Mouse (Mus musculus): Measurements from ENCODE around the gene Ankrd16. TPM values are rescaled to one million over a fixed set of nuclear protein-coding genes. Genes with fewer than 3 reads are reported as not detected.

Gene Ankrd16
- polyA plus RNA-seq, 1 experiment = 43.0 TPM

DNA sequence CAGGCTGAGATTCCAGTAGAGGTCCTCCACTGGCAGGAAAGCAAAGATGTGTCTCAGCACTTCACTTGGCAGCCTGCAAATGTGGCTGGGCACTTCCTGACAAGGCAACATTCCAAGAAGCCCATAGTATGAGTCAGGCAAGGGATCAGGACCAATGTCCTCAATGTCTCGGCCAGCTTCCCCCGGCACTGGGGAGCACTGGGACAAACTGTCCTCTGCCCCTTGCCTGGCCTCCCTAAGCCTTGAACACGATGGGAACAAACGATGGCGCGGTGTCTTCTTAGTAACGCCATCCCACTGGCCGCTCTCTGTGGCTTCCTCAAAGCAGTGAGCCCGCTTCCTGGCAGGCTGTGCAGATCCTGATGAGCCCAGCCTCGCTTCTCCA is 10.5 kb upstream of the Ankrd16 start:
- Histone ChIP-seq H3K27ac (ENCODE audit: insufficient read depth, low read depth, low read length) (0 out of 2 replicates have a peak overlapping the region, but pooled peaks have one; percentile 13), H3K4me1 (ENCODE audit: control insufficient read depth, insufficient read depth, low read length) (peaks cover 34% of the 10 kb centered on the region), H3K4me3 (ENCODE audit: insufficient read depth, low read length) (no peak overlapping the region)
- TF ChIP-seq POLR2A (IDR thresholded peaks at IDR 0.05; ENCODE audit: borderline replicate concordance, low read depth, low read length) = no peak
- no peak for TF ChIP-seq CTCF (IDR thresholded peaks at IDR 0.05; ENCODE audit: low read depth, low read length)

DNA sequence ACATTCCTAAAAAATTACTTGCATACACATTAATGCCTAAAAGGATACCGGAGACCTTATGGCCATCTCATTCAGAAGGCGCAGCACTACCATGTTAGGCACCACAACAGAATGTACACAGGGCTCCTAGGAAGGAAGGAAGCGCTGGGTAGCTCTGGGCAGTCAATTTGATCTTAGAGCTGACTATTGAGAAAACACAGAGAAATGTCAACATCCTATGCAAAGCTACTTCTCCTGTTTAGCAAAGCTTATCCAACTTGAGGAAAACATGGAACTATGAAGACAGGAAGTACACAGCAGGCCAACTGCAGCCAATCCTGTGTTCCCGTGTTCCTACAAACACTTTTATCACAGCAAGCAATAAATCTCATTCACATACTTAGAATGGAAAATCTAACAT is 6.0 kb upstream of the Ankrd16 start:
- Histone ChIP-seq H3K27ac (ENCODE audit: insufficient read depth, low read depth, low read length) (peak overlapping the region; percentile 37), H3K4me1 (ENCODE audit: control insufficient read depth, insufficient read depth, low read length) (peaks cover 36% of the 10 kb centered on the region), H3K4me3 (ENCODE audit: insufficient read depth, low read length) (no peak overlapping the region)
- TF ChIP-seq CTCF (IDR thresholded peaks at IDR 0.05; ENCODE audit: low read depth, low read length) (no peak), POLR2A (IDR thresholded peaks at IDR 0.05; ENCODE audit: borderline replicate concordance, low read depth, low read length) (no peak)

DNA sequence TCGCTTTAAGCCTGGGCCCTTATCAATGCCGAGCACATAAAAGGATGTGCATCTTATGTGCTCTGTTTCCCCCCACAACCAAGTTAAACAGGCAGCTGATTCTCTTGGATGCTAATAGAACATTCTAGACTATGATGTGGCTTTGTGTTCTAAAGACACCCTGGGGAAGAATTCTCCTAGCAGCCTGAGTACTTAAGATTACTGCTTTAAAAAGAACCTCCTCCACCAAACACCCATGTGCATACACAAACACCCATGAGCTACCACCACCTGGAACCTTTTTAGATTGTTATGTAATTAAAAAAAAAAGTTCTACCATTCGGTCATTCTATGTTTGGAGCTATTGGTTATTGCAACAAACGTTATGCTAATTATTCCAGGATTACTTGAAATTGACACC is 5.3 kb upstream of the Ankrd16 start:
- Histone ChIP-seq H3K4me3 (ENCODE audit: insufficient read depth, low read length) (no peak overlapping the region), H3K27ac (ENCODE audit: insufficient read depth, low read depth, low read length) (no peak overlapping the region), H3K4me1 (ENCODE audit: control insufficient read depth, insufficient read depth, low read length) (peaks cover 29% of the 10 kb centered on the region)
- TF ChIP-seq CTCF (IDR thresholded peaks at IDR 0.05; ENCODE audit: low read depth, low read length) (no peak), POLR2A (IDR thresholded peaks at IDR 0.05; ENCODE audit: borderline replicate concordance, low read depth, low read length) (no peak)

GRCm38 (mm10) chr2:11774426-11774825 is 3.2 kb upstream of the Ankrd16 start:
- no peak overlapping the region for H3K4me3 ChIP-seq (ENCODE audit: insufficient read depth, low read length)
- no peak overlapping the region for H3K27ac ChIP-seq (ENCODE audit: insufficient read depth, low read depth, low read length)
- TF ChIP-seq POLR2A (IDR thresholded peaks at IDR 0.05; ENCODE audit: borderline replicate concordance, low read depth, low read length) = no peak
- TF ChIP-seq CTCF (IDR thresholded peaks at IDR 0.05; ENCODE audit: low read depth, low read length) = no peak
- peaks cover 30% of the 10 kb centered on the region for H3K4me1 ChIP-seq (ENCODE audit: control insufficient read depth, insufficient read depth, low read length)

- no peak for TF ChIP-seq POLR2A (IDR thresholded peaks at IDR 0.05; ENCODE audit: borderline replicate concordance, low read depth, low read length)
- TF ChIP-seq CTCF (IDR thresholded peaks at IDR 0.05; ENCODE audit: low read depth, low read length) = no peak
- Histone ChIP-seq H3K4me1 (ENCODE audit: control insufficient read depth, insufficient read depth, low read length) (peaks cover 34% of the 10 kb centered on the region), H3K27ac (ENCODE audit: insufficient read depth, low read depth, low read length) (no peak overlapping the region), H3K4me3 (ENCODE audit: insufficient read depth, low read length) (no peak overlapping the region)
Observed at GRCm38 (mm10) chr2:11775121-11775520, 2.6 kb upstream of the Ankrd16 start.

DNA sequence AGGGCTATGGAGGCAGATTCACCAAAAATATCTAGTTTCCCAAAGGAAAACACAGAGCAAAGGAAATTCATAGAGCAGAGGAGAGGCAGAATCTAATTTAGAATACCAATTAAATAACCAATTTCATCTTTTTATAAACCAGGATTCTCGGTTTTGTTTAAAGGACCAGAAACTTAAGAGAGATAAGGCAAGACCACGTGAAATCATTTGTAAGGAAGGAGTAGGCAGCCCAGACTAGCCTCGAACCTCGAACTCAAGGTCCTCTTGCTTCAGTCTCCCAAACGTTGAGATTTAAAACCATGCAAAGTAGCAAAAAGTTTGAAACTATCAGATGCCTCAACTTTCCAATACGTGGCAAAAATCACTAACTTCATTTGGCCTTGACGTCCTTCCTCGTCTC is 1.3 kb upstream of the Ankrd16 start:
- H3K4me3 ChIP-seq (ENCODE audit: insufficient read depth, low read length) = peak overlapping the region; percentile 81
- TF ChIP-seq POLR2A (IDR thresholded peaks at IDR 0.05; ENCODE audit: borderline replicate concordance, low read depth, low read length) (no peak), CTCF (IDR thresholded peaks at IDR 0.05; ENCODE audit: low read depth, low read length) (no peak)

DNA sequence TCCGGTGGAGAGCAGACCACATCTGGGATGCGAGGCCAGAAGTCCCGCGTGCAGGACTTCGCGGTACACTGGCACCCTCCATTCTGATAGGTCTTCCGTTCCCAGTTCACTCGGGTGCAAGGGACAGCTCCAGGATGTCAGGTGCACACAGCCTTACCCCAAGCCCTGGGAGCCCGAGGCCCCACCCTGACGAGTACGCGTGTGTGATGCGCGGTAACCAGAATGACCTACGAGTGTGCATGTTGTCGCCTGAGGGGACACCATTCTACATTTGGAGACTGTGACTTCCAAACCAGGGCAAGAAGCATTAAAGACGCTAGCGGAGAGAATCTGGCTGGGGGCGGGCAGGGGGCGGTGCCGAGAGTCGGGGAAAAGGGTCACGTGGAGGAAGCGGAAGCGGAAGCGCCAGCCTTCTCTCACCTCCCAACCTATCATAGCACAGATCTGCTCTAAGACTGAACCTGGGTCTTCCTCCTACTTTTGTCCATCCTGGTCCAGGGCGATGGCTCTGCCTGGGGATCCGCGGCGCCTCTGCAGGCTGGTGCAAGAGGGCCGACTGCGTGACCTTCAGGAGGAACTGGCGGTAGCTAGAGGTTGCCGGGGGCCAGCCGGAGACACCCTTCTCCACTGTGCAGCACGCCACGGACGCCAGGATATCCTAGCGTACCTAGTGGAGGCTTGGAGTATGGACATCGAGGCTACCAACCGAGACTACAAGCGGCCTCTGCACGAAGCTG is 579 bp downstream of the Ankrd16 start:
- TF ChIP-seq POLR2A (IDR thresholded peaks at IDR 0.05; ENCODE audit: borderline replicate concordance, low read depth, low read length) (no peak), CTCF (IDR thresholded peaks at IDR 0.05; ENCODE audit: low read depth, low read length) (no peak)
- Histone ChIP-seq H3K27ac (ENCODE audit: insufficient read depth, low read depth, low read length) (peak overlapping the region; percentile 77), H3K4me3 (ENCODE audit: insufficient read depth, low read length) (peak overlapping the region; percentile 71), H3K4me1 (ENCODE audit: control insufficient read depth, insufficient read depth, low read length) (peaks cover 18% of the 10 kb centered on the region)

More for the DNA sequence above, 1.3 kb upstream of the Ankrd16 start:
- no peak overlapping the region for H3K27ac ChIP-seq (ENCODE audit: insufficient read depth, low read depth, low read length)
- peaks cover 27% of the 10 kb centered on the region for H3K4me1 ChIP-seq (ENCODE audit: control insufficient read depth, insufficient read depth, low read length)

DNA sequence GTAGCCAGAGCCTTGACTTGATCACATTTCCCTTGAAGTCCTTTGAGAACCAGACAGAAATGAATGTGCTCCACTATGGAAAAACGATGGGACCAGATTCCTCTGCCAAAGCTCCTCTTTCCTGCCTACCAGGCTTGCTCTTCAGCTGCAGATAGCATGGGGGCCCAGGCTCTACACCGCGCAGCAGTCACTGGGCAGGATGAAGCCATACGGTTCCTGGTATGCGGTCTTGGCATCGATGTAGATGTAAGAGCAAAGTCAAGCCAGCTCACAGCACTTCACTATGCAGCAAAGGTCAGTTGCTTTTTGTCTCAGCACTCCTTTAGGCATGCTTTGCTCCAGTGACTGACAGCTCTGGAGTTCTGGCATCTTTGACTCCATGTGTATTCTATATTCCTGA is 6.5 kb downstream of the Ankrd16 start:
- peaks cover 7% of the 10 kb centered on the region for H3K4me1 ChIP-seq (ENCODE audit: control insufficient read depth, insufficient read depth, low read length)
- TF ChIP-seq CTCF (IDR thresholded peaks at IDR 0.05; ENCODE audit: low read depth, low read length) (no peak), POLR2A (IDR thresholded peaks at IDR 0.05; ENCODE audit: borderline replicate concordance, low read depth, low read length) (no peak)

GRCm38 (mm10) chr2:11794668-11795067 is 17.0 kb downstream of the Ankrd16 start:
- H3K4me3 ChIP-seq (ENCODE audit: insufficient read depth, low read length) = no peak overlapping the region
- H3K4me1 ChIP-seq (ENCODE audit: control insufficient read depth, insufficient read depth, low read length) = peaks cover 4% of the 10 kb centered on the region
- TF ChIP-seq CTCF (IDR thresholded peaks at IDR 0.05; ENCODE audit: low read depth, low read length) (no peak), POLR2A (IDR thresholded peaks at IDR 0.05; ENCODE audit: borderline replicate concordance, low read depth, low read length) (no peak)
- no peak overlapping the region for H3K27ac ChIP-seq (ENCODE audit: insufficient read depth, low read depth, low read length)

More for the DNA sequence above, 6.5 kb downstream of the Ankrd16 start:
- Histone ChIP-seq H3K4me3 (ENCODE audit: insufficient read depth, low read length) (no peak overlapping the region), H3K27ac (ENCODE audit: insufficient read depth, low read depth, low read length) (no peak overlapping the region)

DNA sequence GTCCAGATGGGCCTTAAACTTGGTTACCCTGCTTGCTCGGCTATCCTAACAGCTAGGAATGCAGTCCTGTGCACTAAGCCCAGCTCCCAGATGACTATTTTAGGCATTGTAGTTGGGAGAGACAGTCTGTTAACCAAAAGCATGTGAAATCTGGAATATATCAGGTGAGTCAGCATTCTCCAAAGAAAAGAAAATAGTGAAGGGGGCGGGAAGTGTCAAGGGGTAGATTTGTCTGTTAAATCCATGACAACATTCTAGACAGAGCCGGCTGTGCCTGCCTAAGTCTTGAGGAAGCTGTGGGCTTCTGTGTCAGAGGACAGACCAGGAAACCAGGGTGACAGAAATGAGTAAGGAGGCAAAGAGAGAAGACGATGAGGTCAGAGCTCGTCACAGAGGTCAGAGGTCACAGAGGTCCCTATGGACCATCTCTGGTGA is 20.3 kb downstream of the Ankrd16 start:
- Histone ChIP-seq H3K4me3 (ENCODE audit: insufficient read depth, low read length) (no peak overlapping the region), H3K4me1 (ENCODE audit: control insufficient read depth, insufficient read depth, low read length) (peaks cover 4% of the 10 kb centered on the region), H3K27ac (ENCODE audit: insufficient read depth, low read depth, low read length) (no peak overlapping the region)
- no peak for TF ChIP-seq POLR2A (IDR thresholded peaks at IDR 0.05; ENCODE audit: borderline replicate concordance, low read depth, low read length)
- TF ChIP-seq CTCF (IDR thresholded peaks at IDR 0.05; ENCODE audit: low read depth, low read length) = no peak

Data from bone marrow macrophage, adult 2 months (primary cell).